Mouse (Mus musculus) myocyte (in vitro differentiated cells): ENCODE data around the gene Tcp11.

Experiments used
- CEBPB ChIP-seq: IDR thresholded peaks from 2 replicates; pipeline ENCODE4 v1.6.1; 2011; ENCODE audit warnings: mild to moderate bottlenecking, moderate library complexity; ENCODE audit not compliant: poor library complexity, insufficient read depth, severe bottlenecking
- MAX ChIP-seq: IDR thresholded peaks from one replicate; pipeline ENCODE4 v1.6.1; 2011; ENCODE audit warnings: low read depth, mild to moderate bottlenecking, control low read depth
- POLR2A ChIP-seq: IDR thresholded peaks from one replicate; pipeline ENCODE4 v1.6.1; 2011; ENCODE audit warnings: low read depth, mild to moderate bottlenecking, control low read depth, moderate library complexity; ENCODE audit not compliant: insufficient read length
- SRF ChIP-seq: IDR thresholded peaks from one replicate; pipeline ENCODE4 v1.6.1; 2011; ENCODE audit warnings: low read depth; ENCODE audit not compliant: control insufficient read depth, insufficient read length

GRCm38 (mm10) chr17:28018344-28018743, 62.1 kb downstream of the Tcp11 start:
- TF ChIP-seq CEBPB = no peak
- no peak for TF ChIP-seq POLR2A
- no peak for TF ChIP-seq SRF
- TF ChIP-seq MAX = no peak
